Mouse (Mus musculus): ENCODE data around the gene Tradd. TPM values are rescaled to one million over a fixed set of nuclear protein-coding genes. Genes with fewer than 3 reads are reported as not detected.

Tradd gene
- 50.6 TPM in 2 replicates for polyA plus RNA-seq (2015; fragmentation: Nextera tagmentation; extraction: Ambion mirVana)

DNA sequence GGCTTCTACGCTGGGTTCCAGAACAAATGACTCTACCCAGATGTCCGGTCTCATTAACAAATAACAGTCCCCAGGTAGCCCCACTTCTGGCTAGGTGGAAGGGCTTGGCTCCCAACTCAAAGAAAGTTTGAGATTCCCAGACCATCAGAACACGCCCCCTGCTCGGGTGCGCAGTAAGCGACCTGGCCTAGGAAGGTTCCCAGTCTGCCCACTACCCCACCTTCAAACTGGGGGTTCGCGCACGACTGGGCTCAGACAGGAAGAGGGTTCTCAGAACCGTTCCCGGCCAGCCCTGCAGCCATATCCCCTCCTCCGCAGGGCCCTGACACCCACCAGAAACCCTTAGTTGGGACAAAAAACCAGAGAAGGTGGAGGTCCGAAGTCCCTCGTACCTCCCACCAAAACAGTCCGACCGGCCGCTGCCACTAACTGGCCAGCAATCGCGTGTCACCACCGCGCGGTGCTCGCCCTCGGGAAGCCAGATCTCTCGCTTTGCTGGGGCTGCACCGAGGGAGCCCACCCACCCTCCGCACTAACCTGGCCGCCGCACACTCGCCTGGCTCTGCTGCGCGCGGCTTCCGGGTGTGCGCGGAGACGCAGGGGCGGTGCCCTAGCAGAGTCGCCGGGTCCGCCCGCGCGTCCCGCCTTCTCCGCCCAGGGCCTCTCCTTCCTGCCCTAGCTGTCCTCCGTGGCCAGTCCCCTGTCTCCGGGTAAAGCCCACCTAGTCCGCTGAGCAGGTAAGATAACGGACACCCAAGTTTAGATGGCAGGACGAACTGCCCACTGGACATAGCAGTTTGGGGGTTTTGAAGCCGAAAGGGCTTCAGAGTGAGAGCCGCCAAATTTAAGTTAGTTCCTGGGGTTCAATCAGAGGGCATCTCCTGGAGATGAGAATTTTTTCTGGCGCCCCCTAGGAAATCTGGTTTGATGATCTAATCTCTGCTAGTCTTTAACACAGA lies at the start of gene Tradd, which contains the start of gene Fbxl8:
Tradd (minus strand) TSS at position 586 of the 959 bp plus-strand sequence.
Fbxl8 (plus strand) TSS at position 625 of the 959 bp plus-strand sequence.
- H3K9me3 ChIP-seq (ENCODE audit: control insufficient read depth): no peaks in the 10 kb centered on the region
- TF ChIP-seq CTCF (IDR thresholded peaks at IDR 0.05; ENCODE audit: low read depth): peak; percentile 19; the same call in 1 of the 2 replicates
- H3K9ac ChIP-seq (ENCODE audit: low read depth, low read length): peak within 1 kb of the TSS; percentile 71
- H3K4me2 ChIP-seq (replicated peaks; ENCODE audit: low read depth): peak within 1 kb of the TSS; percentile 78
- peak; percentile 74 for ATAC-seq
- 1% methylated on average over 54 of the region's 54 CpGs for WGBS
- peak within 1 kb of the TSS; percentile 73 for H3K4me3 ChIP-seq (ENCODE audit: low read depth, low read length)
- peaks cover 10% of the 10 kb centered on the region; the same call in 1 of the 2 replicates for H3K36me3 ChIP-seq (ENCODE audit: control insufficient read depth, insufficient read depth)
- no peak within 1 kb of the TSS for H3K27ac ChIP-seq (ENCODE audit: low read depth, low read length)
- H3K4me1 ChIP-seq (replicated peaks; ENCODE audit: control insufficient read depth, insufficient read depth, low read length): peaks cover 21% of the 10 kb centered on the region
- H3K27me3 ChIP-seq (replicated peaks; ENCODE audit: control insufficient read depth, insufficient read depth, low read length): peaks cover 18% of the 10 kb centered on the region

- H3K27me3 ChIP-seq (replicated peaks; ENCODE audit: control insufficient read depth, insufficient read depth, low read length): no peaks in the 10 kb centered on the region
- no peaks in the 10 kb centered on the region for H3K4me1 ChIP-seq (replicated peaks; ENCODE audit: control insufficient read depth, insufficient read depth, low read length)
- ATAC-seq: no peak
- H3K4me2 ChIP-seq (replicated peaks; ENCODE audit: low read depth): no peak overlapping the region
- peaks cover 79% of the 10 kb centered on the region for H3K36me3 ChIP-seq (ENCODE audit: control insufficient read depth, insufficient read depth)
- 78% methylated on average over 9 of the region's 9 CpGs for WGBS
- no peak overlapping the region for H3K9ac ChIP-seq (ENCODE audit: low read depth, low read length)
- H3K27ac ChIP-seq (ENCODE audit: low read depth, low read length): no peak overlapping the region
- TF ChIP-seq CTCF (IDR thresholded peaks at IDR 0.05; ENCODE audit: low read depth): no peak
- H3K9me3 ChIP-seq (ENCODE audit: control insufficient read depth): no peaks in the 10 kb centered on the region
- no peak overlapping the region for H3K4me3 ChIP-seq (ENCODE audit: low read depth, low read length)
Measured at GRCm38 (mm10) chr8:105313622-105314402, 49.4 kb upstream of the Tradd start.

GRCm38 (mm10) chr8:105312891-105313481 lies 48.6 kb upstream of the Tradd start:
- no peak for ATAC-seq
- no peak overlapping the region for H3K4me2 ChIP-seq (replicated peaks; ENCODE audit: low read depth)
- H3K27ac ChIP-seq (ENCODE audit: low read depth, low read length): no peak overlapping the region
- H3K36me3 ChIP-seq (ENCODE audit: control insufficient read depth, insufficient read depth): peaks cover 80% of the 10 kb centered on the region
- H3K4me1 ChIP-seq (replicated peaks; ENCODE audit: control insufficient read depth, insufficient read depth, low read length): no peaks in the 10 kb centered on the region
- no peaks in the 10 kb centered on the region for H3K27me3 ChIP-seq (replicated peaks; ENCODE audit: control insufficient read depth, insufficient read depth, low read length)
- H3K9ac ChIP-seq (ENCODE audit: low read depth, low read length): no peak overlapping the region
- TF ChIP-seq CTCF (IDR thresholded peaks at IDR 0.05; ENCODE audit: low read depth): no peak
- WGBS: 87% methylated on average over 8 of the region's 8 CpGs
- no peaks in the 10 kb centered on the region for H3K9me3 ChIP-seq (ENCODE audit: control insufficient read depth)
- H3K4me3 ChIP-seq (ENCODE audit: low read depth, low read length): no peak overlapping the region

GRCm38 (mm10) chr8:105311718-105312117 lies 47.3 kb upstream of the Tradd start:
- Histone ChIP-seq H3K27ac (ENCODE audit: low read depth, low read length) (no peak overlapping the region), H3K4me1 (replicated peaks; ENCODE audit: control insufficient read depth, insufficient read depth, low read length) (no peaks in the 10 kb centered on the region), H3K4me3 (ENCODE audit: low read depth, low read length) (no peak overlapping the region), H3K9ac (ENCODE audit: low read depth, low read length) (no peak overlapping the region), H3K27me3 (replicated peaks; ENCODE audit: control insufficient read depth, insufficient read depth, low read length) (no peaks in the 10 kb centered on the region), H3K4me2 (replicated peaks; ENCODE audit: low read depth) (no peak overlapping the region), H3K9me3 (ENCODE audit: control insufficient read depth) (no peaks in the 10 kb centered on the region), H3K36me3 (ENCODE audit: control insufficient read depth, insufficient read depth) (peaks cover 86% of the 10 kb centered on the region)
- WGBS: 70% methylated on average over 1 of the region's 1 CpGs
- no peak for ATAC-seq
- 0 out of 2 replicates have a peak, but pooled peaks have one; percentile 27 for TF ChIP-seq CTCF (IDR thresholded peaks at IDR 0.05; ENCODE audit: low read depth)

DNA sequence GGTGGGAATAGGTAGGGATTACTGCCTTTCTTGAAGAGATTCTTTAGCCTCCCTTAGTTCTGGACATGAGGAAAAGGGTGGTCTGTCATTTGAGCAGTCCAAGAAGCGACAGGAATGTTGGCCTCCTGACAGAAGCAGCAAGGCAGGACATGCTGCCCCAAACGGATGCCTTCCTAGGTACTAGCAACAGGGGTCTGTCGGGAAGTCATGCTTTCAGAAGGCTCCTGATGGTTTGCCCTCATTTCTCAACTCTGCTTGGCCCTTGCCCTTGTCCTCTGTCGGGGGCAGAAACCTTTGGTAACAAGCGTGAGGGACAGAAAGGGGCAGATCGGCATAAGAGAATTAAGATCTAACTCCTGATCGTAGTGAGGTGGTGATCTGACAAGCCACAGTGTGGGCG lies 45.7 kb upstream of the Tradd start:
- TF ChIP-seq CTCF (IDR thresholded peaks at IDR 0.05; ENCODE audit: low read depth): no peak
- Histone ChIP-seq H3K4me1 (replicated peaks; ENCODE audit: control insufficient read depth, insufficient read depth, low read length) (peaks cover 2% of the 10 kb centered on the region; the same call in 1 of the 2 replicates), H3K27ac (ENCODE audit: low read depth, low read length) (no peak overlapping the region), H3K27me3 (replicated peaks; ENCODE audit: control insufficient read depth, insufficient read depth, low read length) (no peaks in the 10 kb centered on the region), H3K36me3 (ENCODE audit: control insufficient read depth, insufficient read depth) (peaks cover 70% of the 10 kb centered on the region), H3K9me3 (ENCODE audit: control insufficient read depth) (no peaks in the 10 kb centered on the region), H3K4me3 (ENCODE audit: low read depth, low read length) (no peak overlapping the region), H3K4me2 (replicated peaks; ENCODE audit: low read depth) (no peak overlapping the region), H3K9ac (ENCODE audit: low read depth, low read length) (no peak overlapping the region)
- no peak for ATAC-seq
- 84% methylated on average over 8 of the region's 8 CpGs for WGBS
